Mouse (Mus musculus) stomach, embryonic 16.5 days (tissue): ENCODE data around the gene Gtf2a1. TPM values are rescaled to one million over a fixed set of nuclear protein-coding genes. Genes with fewer than 3 reads are reported as not detected.
"Not testable (repeated sequence)": the region's sequence is repeated elsewhere in the genome, so short reads cannot be mapped to it uniquely, and the experiment has no call there.

Experiments
- ATAC-seq: fragments of 200-750 bp; cut with Nextera tagmentation; 2 replicates; pipeline ENCODE4 v1.8.0; 2017; ENCODE audit warnings: moderate number of reproducible peaks, moderate TSS enrichment; ENCODE audit not compliant: insufficient read depth, low FRiP score
- H3K27ac ChIP-seq: fragments of 300-500 bp; sonication (generic); 2 replicates; pipeline ENCODE4 v1.5.1; 2014; ENCODE audit warnings: low read length
- H3K27me3 ChIP-seq: fragments of 300-500 bp; sonication (generic); 2 replicates; pipeline ENCODE4 v1.6.1; 2014; ENCODE audit warnings: low read length, control low read depth, mixed read lengths; ENCODE audit not compliant: control insufficient read depth, insufficient read depth
- H3K36me3 ChIP-seq: fragments of 300-500 bp; sonication (generic); 2 replicates; pipeline ENCODE4 v1.6.1; 2014; ENCODE audit warnings: low read length; ENCODE audit not compliant: control insufficient read depth, insufficient read depth
- H3K4me1 ChIP-seq: fragments of 300-500 bp; sonication (generic); 2 replicates; pipeline ENCODE4 v1.6.1; 2014; ENCODE audit warnings: low read length, control low read depth, mixed read lengths; ENCODE audit not compliant: control insufficient read depth, insufficient read depth
- H3K4me2 ChIP-seq: fragments of 300-500 bp; sonication (generic); 2 replicates; pipeline ENCODE4 v1.6.1; 2014; ENCODE audit warnings: low read depth, low read length, mixed read lengths
- H3K4me3 ChIP-seq: fragments of 300-500 bp; sonication (generic); replicated peaks from 2 replicates; pipeline ENCODE4 v1.5.1; 2014; ENCODE audit warnings: mild to moderate bottlenecking, low read length
- H3K9ac ChIP-seq: fragments of 300-500 bp; sonication (generic); 2 replicates; pipeline ENCODE4 v1.6.1; 2014; ENCODE audit warnings: low read length
- H3K9me3 ChIP-seq: fragments of 300-500 bp; sonication (generic); replicated peaks from 2 replicates; pipeline ENCODE4 v1.6.1; 2016; ENCODE audit warnings: low read length, control low read depth; ENCODE audit not compliant: control insufficient read depth
- WGBS: fragments of 180-500 bp; shearing (Covaris S2); extraction: QIAGEN DNeasy Blood & Tissue Kit; methylation state at CpG from one replicate; pipeline ENCODE4 v1.1.7; 2014; 5-methylcytosine and 5-hydroxymethylcytosine counted together
- polyA plus RNA-seq: library from polyadenylated mRNA; unstranded; fragments of >200 nt; fragmentation: Nextera tagmentation; extraction: Ambion mirVana; gene quantifications from 2 replicates; pipeline ENCODE4 v1.2.1, GENCODE M21; 2015

Gene Gtf2a1
- polyA plus RNA-seq, 1 experiment from 2014 or later, result 41.0 TPM

DNA sequence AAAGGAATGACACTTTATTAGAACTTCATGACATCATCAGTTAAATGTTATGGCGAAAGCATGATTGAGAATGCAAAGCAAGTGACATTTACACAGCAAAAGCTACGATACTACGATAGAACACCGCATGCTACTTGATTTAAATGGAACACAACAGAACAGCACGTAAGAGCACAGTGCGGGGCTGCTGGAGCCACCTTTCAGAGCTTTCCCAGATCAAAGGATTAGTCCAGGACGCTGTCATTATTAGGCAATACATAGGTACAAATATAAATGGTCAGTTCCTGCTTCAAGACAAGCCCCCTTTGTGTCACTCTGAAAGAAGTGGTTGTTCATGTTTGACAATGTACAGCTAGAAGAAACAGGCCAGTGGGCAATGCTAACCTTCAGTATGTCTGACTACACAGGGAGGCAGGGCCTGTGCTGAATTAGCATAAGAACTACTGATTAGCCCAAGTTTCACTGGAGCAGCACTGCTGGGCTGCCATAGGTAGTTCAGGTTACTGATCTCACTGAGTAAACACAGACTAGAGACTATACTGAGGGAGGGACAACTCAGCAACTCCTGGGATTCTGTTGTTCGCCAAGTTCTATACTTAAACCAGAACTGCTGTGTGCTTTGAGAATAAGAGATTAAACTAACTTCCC is 32.8 kb downstream of the Gtf2a1 start:
- peak overlapping the region; percentile 15; the same call in 1 of the 2 replicates for H3K27ac ChIP-seq
- 74% methylated on average over 8 of the region's 8 CpGs for WGBS
- not testable (repeated sequence) for H3K4me1 ChIP-seq, H3K9ac ChIP-seq, H3K4me3 ChIP-seq, H3K36me3 ChIP-seq, H3K9me3 ChIP-seq, H3K27me3 ChIP-seq, H3K4me2 ChIP-seq
- peak; percentile 94 for ATAC-seq

DNA sequence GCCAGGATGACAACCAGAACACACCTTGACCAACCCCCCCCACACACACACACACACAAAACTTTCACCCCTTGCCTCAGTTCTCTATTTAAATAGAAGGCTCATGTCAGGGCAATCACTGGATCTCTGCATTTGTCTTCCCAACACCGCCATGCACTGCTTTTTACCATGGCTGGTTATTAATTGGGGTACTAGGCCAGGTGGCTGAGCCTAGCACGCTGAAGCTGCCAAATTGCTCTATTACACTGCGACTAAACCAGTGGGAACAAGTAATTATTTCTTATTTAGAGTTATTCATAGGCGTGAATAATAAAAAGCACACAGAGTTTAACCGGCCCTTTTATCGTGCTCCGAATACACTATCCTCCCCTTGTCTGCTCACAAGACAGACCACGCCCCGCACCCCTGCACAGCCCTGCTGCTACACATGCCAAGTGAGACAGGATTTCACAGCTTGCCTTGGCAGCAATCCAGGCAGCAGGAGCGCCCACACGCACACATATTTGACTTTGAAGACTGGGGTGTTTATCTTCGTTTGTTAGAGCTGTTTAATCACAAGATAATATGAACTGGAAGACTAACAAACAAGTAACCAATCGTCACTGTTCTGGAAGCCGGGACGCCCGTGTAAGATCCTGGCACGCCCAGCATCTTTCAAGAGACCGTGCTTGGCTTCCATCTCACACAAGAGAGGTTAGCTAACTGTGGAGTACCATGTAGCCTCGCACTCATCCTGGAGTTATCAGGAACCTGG is 38.3 kb downstream of the Gtf2a1 start:
- peak overlapping the region; percentile 29 for H3K4me2 ChIP-seq
- no peaks in the 10 kb centered on the region for H3K36me3 ChIP-seq
- 41% methylated on average over 19 of the region's 19 CpGs for WGBS
- ATAC-seq, result peak; percentile 94
- no peaks in the 10 kb centered on the region for H3K27me3 ChIP-seq
- no peak overlapping the region for H3K4me3 ChIP-seq
- H3K4me1 ChIP-seq, result peaks cover 5% of the 10 kb centered on the region; the same call in 1 of the 2 replicates
- H3K27ac ChIP-seq, result peak overlapping the region; percentile 41
- no peak overlapping the region for H3K9ac ChIP-seq
- no peaks in the 10 kb centered on the region for H3K9me3 ChIP-seq

DNA sequence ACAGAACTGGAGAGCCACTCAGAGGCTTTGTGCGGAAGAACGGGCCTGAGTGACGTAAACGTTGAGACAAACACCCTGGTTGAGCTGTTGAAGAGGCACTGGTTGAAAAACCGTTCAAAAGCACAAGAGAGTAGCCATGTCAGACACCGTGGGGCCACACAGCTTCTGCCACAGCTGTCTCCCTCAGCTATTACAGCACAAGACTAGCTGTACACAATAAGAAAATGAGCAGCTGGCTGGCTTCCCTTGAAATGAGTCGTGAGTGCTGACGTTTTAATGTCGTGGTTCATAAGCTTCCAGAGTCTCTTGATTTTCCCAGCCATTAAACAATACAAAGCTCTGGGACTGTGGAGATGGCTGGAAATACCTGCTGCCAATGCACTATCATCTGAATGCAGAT is 40.8 kb downstream of the Gtf2a1 start:
- no peak overlapping the region for H3K9ac ChIP-seq
- no peaks in the 10 kb centered on the region for H3K36me3 ChIP-seq
- peaks cover 5% of the 10 kb centered on the region; the same call in 1 of the 2 replicates for H3K4me1 ChIP-seq
- no peak overlapping the region for H3K4me3 ChIP-seq
- H3K4me2 ChIP-seq, result no peak overlapping the region
- no peak overlapping the region for H3K27ac ChIP-seq
- ATAC-seq, result no peak
- 54% methylated on average over 9 of the region's 9 CpGs for WGBS
- no peaks in the 10 kb centered on the region for H3K27me3 ChIP-seq
- no peaks in the 10 kb centered on the region for H3K9me3 ChIP-seq

DNA sequence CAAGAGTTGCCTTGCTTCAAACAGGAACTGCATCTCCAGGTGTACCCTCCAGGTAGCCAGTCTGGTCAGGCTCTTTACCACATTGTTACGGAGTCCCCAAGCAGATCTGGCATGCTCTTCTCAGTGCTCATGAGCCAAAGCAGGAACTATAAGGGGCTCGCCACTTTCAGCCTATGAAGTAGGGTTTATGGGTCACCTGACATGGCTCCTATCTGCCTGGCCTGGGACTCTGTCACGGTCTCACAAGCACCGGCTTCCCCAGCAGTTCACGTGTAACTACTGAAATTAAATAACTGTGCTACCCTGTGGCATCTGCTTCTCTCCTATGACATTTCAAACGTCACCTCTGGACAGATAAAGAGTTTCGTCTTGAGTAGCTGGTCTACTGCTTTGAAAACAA is 50.1 kb downstream of the Gtf2a1 start:
- Histone ChIP-seq H3K36me3 (no peaks in the 10 kb centered on the region), H3K27me3 (no peaks in the 10 kb centered on the region), H3K9me3 (no peaks in the 10 kb centered on the region), H3K4me2 (no peak overlapping the region), H3K4me1 (no peaks in the 10 kb centered on the region), H3K4me3 (no peak overlapping the region), H3K27ac (no peak overlapping the region), H3K9ac (no peak overlapping the region)
- ATAC-seq, result no peak
- WGBS, result 86% methylated on average over 7 of the region's 7 CpGs

DNA sequence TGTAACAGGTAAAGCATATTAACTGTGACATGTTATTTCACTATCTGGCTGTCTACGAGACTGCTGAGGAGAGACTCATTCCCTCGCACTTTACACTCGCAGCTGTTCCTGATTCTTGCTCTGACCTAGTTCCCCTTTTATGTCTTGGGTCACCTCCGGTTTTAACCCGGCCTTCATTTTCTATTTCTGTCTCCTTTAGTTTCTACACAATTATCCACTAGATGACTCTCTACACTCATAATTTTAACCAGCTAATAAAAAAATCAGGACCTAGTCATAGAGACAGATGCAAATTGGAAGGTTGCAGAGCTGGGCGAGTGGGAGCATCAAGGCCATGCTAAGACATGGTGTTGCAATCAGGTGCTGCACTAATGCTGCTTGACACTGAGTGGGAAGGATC is 55.8 kb downstream of the Gtf2a1 start:
- Histone ChIP-seq H3K9ac (no peak overlapping the region), H3K4me1 (no peaks in the 10 kb centered on the region), H3K27me3 (no peaks in the 10 kb centered on the region), H3K4me3 (no peak overlapping the region), H3K4me2 (no peak overlapping the region), H3K9me3 (no peaks in the 10 kb centered on the region), H3K36me3 (no peaks in the 10 kb centered on the region), H3K27ac (no peak overlapping the region)
- no peak for ATAC-seq
- 83% methylated on average over 6 of the region's 6 CpGs for WGBS

DNA sequence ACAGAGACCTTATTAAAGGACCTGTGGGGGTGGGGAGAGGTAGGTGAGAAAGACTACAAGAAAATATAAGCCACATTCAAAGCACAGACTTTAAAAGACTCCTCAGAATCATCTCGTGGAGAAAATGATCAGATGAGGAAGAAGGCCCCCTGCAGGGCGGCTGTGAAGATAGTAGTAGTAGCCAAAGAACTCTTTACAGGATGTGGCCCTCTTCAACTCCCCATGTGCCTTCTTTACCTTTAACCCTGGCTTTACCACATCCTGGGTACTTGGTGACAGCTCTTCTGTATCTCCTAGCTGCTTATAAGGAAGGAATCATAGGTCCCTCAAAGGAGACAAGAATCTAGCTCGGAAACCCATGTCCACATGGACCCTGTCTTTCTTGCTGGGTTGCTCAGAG is 66.7 kb downstream of the Gtf2a1 start:
- WGBS, result 61% methylated on average over 3 of the region's 3 CpGs
- ATAC-seq, result no peak
- Histone ChIP-seq H3K27ac (no peak overlapping the region), H3K27me3 (no peaks in the 10 kb centered on the region), H3K9ac (no peak overlapping the region), H3K4me1 (no peaks in the 10 kb centered on the region), H3K4me3 (no peak overlapping the region), H3K4me2 (no peak overlapping the region), H3K9me3 (no peaks in the 10 kb centered on the region), H3K36me3 (no peaks in the 10 kb centered on the region)

DNA sequence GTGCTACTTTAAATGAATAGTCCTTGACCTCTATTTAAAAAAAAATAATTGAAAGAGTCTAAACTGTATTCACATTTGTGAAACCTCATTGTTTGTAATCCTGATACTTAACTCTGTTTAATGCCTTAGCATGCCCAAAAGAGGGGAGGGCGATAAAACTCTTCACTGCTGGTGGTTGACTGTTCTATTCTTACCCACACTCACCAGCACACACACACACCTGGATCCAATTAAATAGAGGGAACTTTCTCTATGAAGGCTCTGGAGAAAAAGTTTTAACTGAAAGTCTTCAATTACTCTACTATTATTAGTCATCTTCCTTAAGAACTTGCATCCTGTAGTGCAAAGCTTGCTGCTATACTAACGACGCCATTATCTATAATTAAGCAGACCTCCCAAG is 72.5 kb downstream of the Gtf2a1 start:
- no peaks in the 10 kb centered on the region for H3K36me3 ChIP-seq
- ATAC-seq, result no peak
- H3K4me3 ChIP-seq, result no peak overlapping the region
- no peak overlapping the region for H3K4me2 ChIP-seq
- H3K9ac ChIP-seq, result no peak overlapping the region
- H3K9me3 ChIP-seq, result no peaks in the 10 kb centered on the region
- no peaks in the 10 kb centered on the region for H3K27me3 ChIP-seq
- H3K27ac ChIP-seq, result no peak overlapping the region
- WGBS, result 70% methylated on average over 3 of the region's 3 CpGs
- no peaks in the 10 kb centered on the region for H3K4me1 ChIP-seq

DNA sequence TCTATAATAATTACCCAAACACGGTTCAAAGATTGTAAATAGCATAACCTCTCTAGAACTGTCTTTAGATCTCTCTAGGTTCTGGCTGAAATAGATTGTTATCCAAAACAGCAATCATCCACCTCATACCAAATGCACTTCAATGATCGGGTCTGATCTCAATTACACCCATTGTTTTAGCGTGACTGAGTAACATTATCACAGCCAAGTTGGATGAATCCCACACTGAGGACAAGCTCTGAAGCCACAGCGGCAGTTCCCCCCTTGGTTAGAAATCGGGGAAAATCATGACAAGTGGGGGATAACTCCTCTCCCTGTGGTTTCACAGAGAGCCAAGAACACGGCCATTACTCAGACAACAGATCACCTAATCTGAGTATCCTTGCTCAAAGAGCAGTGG is 76.3 kb downstream of the Gtf2a1 start:
- no peaks in the 10 kb centered on the region for H3K9me3 ChIP-seq
- H3K36me3 ChIP-seq, result no peaks in the 10 kb centered on the region
- no peaks in the 10 kb centered on the region for H3K27me3 ChIP-seq
- no peak overlapping the region for H3K9ac ChIP-seq
- H3K4me1 ChIP-seq, result no peaks in the 10 kb centered on the region
- H3K4me3 ChIP-seq, result no peak overlapping the region
- no peak for ATAC-seq
- WGBS, result 83% methylated on average over 6 of the region's 6 CpGs
- no peak overlapping the region for H3K4me2 ChIP-seq
- H3K27ac ChIP-seq, result no peak overlapping the region

DNA sequence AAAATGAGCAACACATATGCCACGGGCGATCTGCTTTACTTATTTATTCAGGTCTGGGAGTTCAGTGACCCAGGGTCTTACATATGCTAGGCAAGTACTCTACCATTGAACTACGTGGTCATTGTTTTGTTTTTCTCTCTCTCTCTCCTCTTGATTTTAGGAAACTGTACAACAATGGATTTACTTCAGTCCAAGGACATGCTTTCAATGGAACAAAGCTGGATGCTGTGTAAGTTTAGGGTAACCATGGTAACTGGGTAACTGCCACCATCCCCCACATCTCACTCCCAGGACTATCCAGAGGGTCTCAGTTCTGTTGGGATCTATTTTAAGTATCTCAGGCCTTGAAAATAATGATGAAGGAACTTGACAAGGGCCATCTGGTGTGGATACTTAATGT is 78.5 kb downstream of the Gtf2a1 start:
- no peak overlapping the region for H3K4me2 ChIP-seq
- no peak overlapping the region for H3K27ac ChIP-seq
- H3K27me3 ChIP-seq, result no peaks in the 10 kb centered on the region
- no peaks in the 10 kb centered on the region for H3K36me3 ChIP-seq
- ATAC-seq, result peak; percentile 50; the same call in 1 of the 2 replicates
- H3K9me3 ChIP-seq, result no peaks in the 10 kb centered on the region
- WGBS, result 68% methylated on average over 3 of the region's 3 CpGs
- no peaks in the 10 kb centered on the region for H3K4me1 ChIP-seq
- H3K9ac ChIP-seq, result no peak overlapping the region
- H3K4me3 ChIP-seq, result no peak overlapping the region
